Mouse (Mus musculus) embryonic facial prominence, embryonic 11.5 days (tissue): ENCODE measurements around the gene Jmjd6. TPM values are rescaled to one million over a fixed set of nuclear protein-coding genes. Genes with fewer than 3 reads are reported as not detected.

Experiments
- ATAC-seq: fragments of 200-750 bp; cut with Nextera tagmentation; replicated peaks from 2 replicates; pipeline ENCODE4 v1.8.0; 2017; ENCODE audit warnings: low read depth; ENCODE audit not compliant: insufficient number of reproducible peaks, low FRiP score, low TSS enrichment
- DNase-seq: peaks from one replicate; pipeline ENCODE4 v3.0.0-alpha.2; 2015; ENCODE audit warnings: low spot score
- H3K27ac ChIP-seq: fragments of 300-500 bp; sonication (generic); replicated peaks from 2 replicates; pipeline ENCODE4 v1.5.1; 2014; ENCODE audit warnings: mild to moderate bottlenecking, low read depth, low read length, control low read depth
- H3K27me3 ChIP-seq: fragments of 300-500 bp; sonication (generic); 2 replicates; pipeline ENCODE4 v1.6.1; 2014; ENCODE audit warnings: mild to moderate bottlenecking, low read length, moderate library complexity, mixed read lengths; ENCODE audit not compliant: control insufficient read depth, insufficient read depth
- H3K36me3 ChIP-seq: fragments of 300-500 bp; sonication (generic); replicated peaks from 2 replicates; pipeline ENCODE4 v1.6.1; 2014; ENCODE audit warnings: low read depth, mild to moderate bottlenecking, low read length, moderate library complexity, mixed read lengths; ENCODE audit not compliant: control insufficient read depth, insufficient read depth
- H3K4me1 ChIP-seq: fragments of 300-500 bp; sonication (generic); 2 replicates; pipeline ENCODE4 v1.6.1; 2014; ENCODE audit warnings: low read length, mixed read lengths; ENCODE audit not compliant: control insufficient read depth, insufficient read depth
- H3K4me2 ChIP-seq: fragments of 300-500 bp; sonication (generic); 2 replicates; pipeline ENCODE4 v1.6.1; 2014; ENCODE audit warnings: low read depth, mild to moderate bottlenecking, control low read depth, low read length, moderate library complexity
- H3K4me3 ChIP-seq: fragments of 300-500 bp; sonication (generic); 2 replicates; pipeline ENCODE4 v1.5.1; 2014; ENCODE audit warnings: low read depth, low read length, control low read depth
- H3K9ac ChIP-seq: fragments of 300-500 bp; sonication (generic); replicated peaks from 2 replicates; pipeline ENCODE4 v1.6.1; 2014; ENCODE audit warnings: mild to moderate bottlenecking, control low read depth, low read length
- H3K9me3 ChIP-seq: fragments of 300-500 bp; sonication (generic); replicated peaks from 2 replicates; pipeline ENCODE4 v1.6.1; 2016; ENCODE audit warnings: mild to moderate bottlenecking, low read length, inconsistent platforms, mixed read lengths; ENCODE audit not compliant: control insufficient read depth
- WGBS: fragments of 180-500 bp; shearing (Covaris S2); extraction: QIAGEN DNeasy Blood & Tissue Kit; methylation state at CpG from one replicate; pipeline ENCODE4 v1.1.7; 2014; 5-methylcytosine and 5-hydroxymethylcytosine counted together
- polyA plus RNA-seq: library from polyadenylated mRNA; unstranded; fragments of >200 nt; fragmentation: Nextera tagmentation; extraction: Ambion mirVana; gene quantifications from 2 replicates; pipeline ENCODE4 v1.2.1, GENCODE M21; 2014

Jmjd6 gene
- polyA plus RNA-seq, 1 experiment from 2014 or later, result 74.2 TPM

DNA sequence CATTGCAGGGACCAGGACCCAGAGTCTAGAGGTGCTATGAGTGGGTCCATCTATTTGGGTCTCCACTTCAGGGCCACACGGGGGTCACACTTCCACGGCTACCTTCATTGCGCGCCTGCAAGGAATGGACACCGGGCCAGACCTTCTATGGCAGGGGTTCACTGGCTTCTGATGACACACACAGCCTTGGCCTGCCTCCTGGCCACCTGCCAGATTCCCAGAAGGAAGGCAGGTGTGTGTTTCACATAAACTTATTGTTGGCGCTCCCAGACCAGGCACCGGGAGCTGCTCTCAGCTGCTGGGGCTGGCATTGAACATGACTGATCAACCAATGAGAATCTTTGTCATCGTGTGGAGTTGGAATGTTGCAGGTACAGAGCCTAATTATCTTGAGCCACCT lies 35.2 kb upstream of the Jmjd6 start:
- ATAC-seq (no peak), DNase-seq (no peak)
- Histone ChIP-seq H3K9ac (no peak overlapping the region), H3K4me3 (no peak overlapping the region), H3K4me2 (no peak overlapping the region), H3K36me3 (no peaks in the 10 kb centered on the region; the same call in 1 of the 2 replicates), H3K9me3 (no peaks in the 10 kb centered on the region), H3K27me3 (no peaks in the 10 kb centered on the region), H3K27ac (no peak overlapping the region), H3K4me1 (no peaks in the 10 kb centered on the region)
- WGBS, result 95% methylated on average over 8 of the region's 8 CpGs

DNA sequence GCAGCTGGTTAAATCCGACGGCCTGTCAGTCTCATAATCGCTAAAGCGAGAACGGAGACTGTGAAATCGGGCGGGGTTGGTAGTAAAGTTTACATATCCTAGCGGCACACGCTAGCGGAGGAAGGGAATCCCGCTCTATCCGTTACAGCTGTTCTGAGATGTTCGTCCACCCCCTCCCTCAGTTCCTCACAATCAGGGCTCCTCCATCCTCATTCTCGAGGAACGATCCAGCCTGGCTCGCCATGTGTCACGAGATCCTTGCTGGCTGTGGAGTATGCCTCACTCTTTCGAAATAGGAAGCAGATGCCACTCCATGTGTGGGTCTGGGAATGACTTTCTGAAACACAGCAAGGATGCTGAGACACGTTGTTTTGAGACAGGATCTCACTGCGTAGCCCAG lies 30.7 kb upstream of the Jmjd6 start:
- H3K27ac ChIP-seq, result no peak overlapping the region
- no peak overlapping the region for H3K4me2 ChIP-seq
- no peaks in the 10 kb centered on the region for H3K27me3 ChIP-seq
- H3K9ac ChIP-seq, result no peak overlapping the region
- H3K9me3 ChIP-seq, result no peaks in the 10 kb centered on the region
- no peak for ATAC-seq
- H3K36me3 ChIP-seq, result no peaks in the 10 kb centered on the region; the same call in 1 of the 2 replicates
- WGBS, result 82% methylated on average over 20 of the region's 20 CpGs
- no peaks in the 10 kb centered on the region for H3K4me1 ChIP-seq
- H3K4me3 ChIP-seq, result no peak overlapping the region
- DNase-seq, result peak; percentile 9

DNA sequence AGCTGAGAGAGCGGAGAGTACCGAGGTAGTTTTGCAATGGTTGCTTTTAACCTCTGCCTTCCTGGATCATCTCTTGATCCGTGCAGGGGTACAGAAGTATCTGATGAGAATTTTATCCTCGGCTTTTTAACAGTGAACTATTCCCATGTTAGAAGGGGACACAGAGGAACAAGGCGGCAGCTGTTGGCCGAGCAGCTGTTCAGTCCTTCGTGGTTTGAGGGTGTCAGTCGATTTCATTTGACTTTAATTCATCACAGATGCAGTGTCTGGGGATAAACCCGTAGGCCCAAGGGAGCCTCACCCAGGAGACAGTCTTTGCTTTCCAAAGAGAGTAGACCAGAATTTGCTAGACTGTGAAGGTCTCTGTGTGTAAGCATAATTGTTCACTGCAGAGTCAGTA lies 28.3 kb upstream of the Jmjd6 start:
- Histone ChIP-seq H3K4me1 (no peaks in the 10 kb centered on the region), H3K27ac (no peak overlapping the region), H3K36me3 (no peaks in the 10 kb centered on the region; the same call in 1 of the 2 replicates), H3K9ac (no peak overlapping the region), H3K9me3 (no peaks in the 10 kb centered on the region), H3K4me2 (no peak overlapping the region), H3K4me3 (no peak overlapping the region), H3K27me3 (no peaks in the 10 kb centered on the region)
- DNase-seq, result no peak
- ATAC-seq, result no peak
- WGBS, result 79% methylated on average over 9 of the region's 9 CpGs

DNA sequence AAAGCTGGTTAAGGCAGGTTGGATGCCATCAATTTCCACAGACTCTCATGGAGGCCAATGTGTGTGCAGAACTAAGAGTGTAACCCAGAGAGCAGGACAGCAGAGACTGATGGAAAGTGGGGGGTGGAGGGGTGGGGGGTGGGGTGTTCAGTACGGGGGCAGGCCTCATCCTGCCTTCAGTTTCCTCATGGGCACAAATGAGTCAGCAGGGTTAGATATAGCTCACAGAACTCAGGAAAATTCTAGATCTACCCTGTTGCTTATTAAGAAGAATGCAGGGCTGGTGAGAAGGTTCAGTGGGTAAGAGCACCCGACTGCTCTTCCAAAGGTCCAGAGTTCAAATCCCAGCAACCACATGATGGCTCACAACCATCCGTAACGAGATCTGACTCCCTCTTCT lies 26.4 kb upstream of the Jmjd6 start:
- H3K36me3 ChIP-seq, result peaks cover 3% of the 10 kb centered on the region
- WGBS, result 82% methylated on average over 4 of the region's 4 CpGs
- no peak for ATAC-seq

DNA sequence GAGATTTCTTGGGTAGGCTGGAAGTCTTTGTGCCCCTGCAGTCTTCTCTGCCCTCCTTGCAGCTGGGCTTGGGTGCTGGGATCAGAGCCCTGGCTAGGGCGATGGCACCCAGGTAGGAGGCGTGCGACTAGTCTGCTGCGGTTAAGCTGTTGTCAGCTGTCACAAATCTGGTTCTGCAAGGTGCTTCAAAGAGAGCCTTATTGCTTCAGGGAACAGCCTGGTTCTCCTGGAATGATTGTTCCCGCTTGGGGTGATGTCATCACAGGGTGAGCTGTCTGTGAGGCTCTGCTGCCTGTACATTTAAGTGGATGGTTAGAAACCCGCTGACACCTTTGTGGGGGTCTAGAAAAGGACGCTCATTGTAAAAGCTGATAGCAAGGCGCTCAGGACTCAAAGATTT lies 26.0 kb upstream of the Jmjd6 start:
- ATAC-seq (no peak), DNase-seq (no peak)
- no peak overlapping the region for H3K4me3 ChIP-seq
- H3K4me2 ChIP-seq, result no peak overlapping the region
- H3K9me3 ChIP-seq, result no peaks in the 10 kb centered on the region
- no peaks in the 10 kb centered on the region for H3K4me1 ChIP-seq
- H3K27me3 ChIP-seq, result no peaks in the 10 kb centered on the region
- H3K36me3 ChIP-seq, result peaks cover 3% of the 10 kb centered on the region
- no peak overlapping the region for H3K27ac ChIP-seq
- H3K9ac ChIP-seq, result no peak overlapping the region
- 86% methylated on average over 8 of the region's 8 CpGs for WGBS

More for the DNA sequence above, 26.4 kb upstream of the Jmjd6 start:
- Histone ChIP-seq H3K4me3 (no peak overlapping the region), H3K4me1 (no peaks in the 10 kb centered on the region), H3K9me3 (no peaks in the 10 kb centered on the region), H3K9ac (no peak overlapping the region), H3K27me3 (no peaks in the 10 kb centered on the region), H3K27ac (no peak overlapping the region), H3K4me2 (no peak overlapping the region)
- DNase-seq, result no peak

DNA sequence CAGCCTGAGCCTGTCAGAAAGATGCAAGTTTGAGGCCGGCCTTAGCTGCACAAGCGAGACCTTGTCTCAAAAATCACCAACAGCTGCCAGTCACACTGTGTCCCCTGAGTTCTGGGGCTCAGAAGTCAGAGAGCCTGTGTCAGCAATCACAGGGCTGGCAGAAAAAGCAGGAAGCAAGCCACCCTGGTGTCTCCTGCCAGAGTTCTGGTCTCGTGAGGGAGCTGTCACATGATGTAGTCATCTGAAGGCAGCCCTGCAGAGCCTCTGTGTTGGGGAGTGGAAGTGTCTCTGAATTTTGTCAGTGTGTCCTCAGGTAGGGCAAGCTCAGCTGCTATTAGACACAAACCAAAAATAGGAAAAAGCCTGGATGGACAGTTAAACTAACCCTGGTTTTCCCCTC lies 24.9 kb upstream of the Jmjd6 start:
- H3K4me2 ChIP-seq, result no peak overlapping the region
- ATAC-seq (no peak), DNase-seq (no peak)
- H3K27me3 ChIP-seq, result no peaks in the 10 kb centered on the region
- no peak overlapping the region for H3K4me3 ChIP-seq
- peaks cover 3% of the 10 kb centered on the region; the same call in 1 of the 2 replicates for H3K36me3 ChIP-seq
- H3K9me3 ChIP-seq, result no peaks in the 10 kb centered on the region
- H3K9ac ChIP-seq, result no peak overlapping the region
- 60% methylated on average over 3 of the region's 3 CpGs for WGBS
- H3K4me1 ChIP-seq, result no peaks in the 10 kb centered on the region
- H3K27ac ChIP-seq, result no peak overlapping the region

DNA sequence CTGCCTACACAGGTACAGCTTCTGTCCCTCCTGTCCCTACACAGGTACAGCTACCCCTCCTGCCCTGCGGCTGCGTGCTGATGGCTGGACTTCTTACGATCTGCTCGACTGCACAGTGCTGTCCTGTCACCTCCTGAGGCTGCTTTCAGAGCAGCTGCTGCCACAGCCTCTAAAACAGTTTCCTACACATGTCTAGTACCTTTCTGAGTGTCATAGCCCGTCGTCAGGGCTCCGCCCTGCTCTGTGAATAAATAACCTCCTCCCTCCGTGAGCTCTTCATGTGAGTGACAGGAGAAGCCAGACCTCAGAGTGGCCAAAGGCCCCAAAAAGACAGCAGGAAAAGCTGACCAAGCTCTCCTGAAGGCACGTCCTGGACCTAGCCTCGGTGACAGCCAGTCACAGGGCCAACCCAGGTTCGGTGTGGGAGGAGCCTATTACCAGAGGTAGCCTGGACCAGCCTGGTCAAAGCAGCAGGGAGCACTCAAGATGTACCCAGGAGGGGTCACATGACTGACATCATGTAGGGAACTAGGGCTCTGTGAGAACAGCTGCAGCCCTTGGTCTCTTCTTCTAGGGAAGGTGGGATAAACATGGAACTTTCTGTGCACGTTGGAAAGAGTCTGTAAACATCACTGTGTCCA lies 22.8 kb upstream of the Jmjd6 start:
- Histone ChIP-seq H3K4me2 (no peak overlapping the region), H3K9ac (no peak overlapping the region), H3K4me3 (no peak overlapping the region), H3K4me1 (no peaks in the 10 kb centered on the region), H3K36me3 (peaks cover 3% of the 10 kb centered on the region; the same call in 1 of the 2 replicates), H3K27ac (no peak overlapping the region), H3K9me3 (no peaks in the 10 kb centered on the region), H3K27me3 (no peaks in the 10 kb centered on the region)
- DNase-seq, result no peak
- ATAC-seq, result no peak
- whole genome bisulfite sequencing, result 82% methylated on average over 12 of the region's 12 CpGs

DNA sequence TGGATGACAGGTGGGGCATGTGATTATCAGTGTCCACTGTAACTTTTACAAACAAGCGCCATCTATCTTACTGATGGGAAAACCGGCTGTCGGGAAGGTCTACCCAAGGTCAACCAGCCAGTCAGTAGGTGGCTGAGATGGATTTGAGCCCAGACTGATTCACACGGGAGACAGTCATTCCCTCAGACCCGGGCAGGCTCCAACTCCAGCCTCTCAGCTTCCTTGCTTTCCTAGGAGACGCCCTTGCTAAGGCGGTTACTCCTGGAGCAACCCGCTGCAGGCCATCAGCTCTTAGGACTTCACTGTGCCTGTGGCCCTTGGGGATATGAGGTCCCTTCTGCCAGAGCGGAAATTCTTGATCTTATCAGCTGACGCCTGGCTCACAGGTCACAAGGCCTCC lies 21.2 kb upstream of the Jmjd6 start:
- H3K4me2 ChIP-seq, result no peak overlapping the region
- peaks cover 3% of the 10 kb centered on the region; the same call in 1 of the 2 replicates for H3K36me3 ChIP-seq
- H3K4me3 ChIP-seq, result no peak overlapping the region
- 69% methylated on average over 10 of the region's 10 CpGs for WGBS
- H3K27ac ChIP-seq, result no peak overlapping the region
- ATAC-seq (no peak), DNase-seq (no peak)
- H3K9ac ChIP-seq, result no peak overlapping the region
- H3K27me3 ChIP-seq, result no peaks in the 10 kb centered on the region
- no peaks in the 10 kb centered on the region for H3K4me1 ChIP-seq
- no peaks in the 10 kb centered on the region for H3K9me3 ChIP-seq
